Mouse (Mus musculus) urinary bladder, postnatal 10 days (tissue): ENCODE results near the gene Supt4a.

Experiments used
- DNase-seq: peaks from one replicate; pipeline ENCODE4 v3.0.0; 2022; ENCODE audit warnings: low spot score

Gene Supt4a

DNA sequence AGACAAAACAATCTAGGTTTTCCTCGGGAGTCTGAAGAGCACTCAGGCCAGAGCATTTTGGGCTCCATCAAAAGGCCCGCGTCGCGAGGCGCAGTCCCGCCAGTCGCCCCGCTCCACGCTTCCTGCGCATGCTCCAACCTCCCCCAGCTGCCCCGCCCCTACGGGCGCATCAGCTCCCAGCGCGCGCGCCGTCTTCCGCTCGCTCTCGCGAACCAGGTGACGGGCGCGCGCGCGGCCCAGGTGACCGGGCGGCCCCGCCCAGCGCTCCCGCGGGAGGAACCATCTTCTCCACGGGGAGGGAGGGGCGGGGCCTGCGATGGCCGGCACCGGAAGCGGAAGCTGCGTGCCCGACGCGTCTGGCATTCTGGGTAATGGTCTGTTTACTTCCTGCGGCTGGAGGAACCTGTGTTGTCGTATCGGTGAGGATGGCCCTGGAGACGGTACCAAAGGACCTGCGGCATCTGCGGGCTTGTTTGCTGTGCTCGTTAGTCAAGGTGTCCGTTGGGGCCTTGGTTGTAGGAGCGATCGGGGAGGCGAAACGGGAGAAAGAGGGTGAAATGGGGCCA lies at the start of gene Supt4a:
TSS of gene Supt4a (plus strand) at position 378 of the 566 bp plus-strand sequence.
- peak; percentile 91 for DNase-seq

DNA sequence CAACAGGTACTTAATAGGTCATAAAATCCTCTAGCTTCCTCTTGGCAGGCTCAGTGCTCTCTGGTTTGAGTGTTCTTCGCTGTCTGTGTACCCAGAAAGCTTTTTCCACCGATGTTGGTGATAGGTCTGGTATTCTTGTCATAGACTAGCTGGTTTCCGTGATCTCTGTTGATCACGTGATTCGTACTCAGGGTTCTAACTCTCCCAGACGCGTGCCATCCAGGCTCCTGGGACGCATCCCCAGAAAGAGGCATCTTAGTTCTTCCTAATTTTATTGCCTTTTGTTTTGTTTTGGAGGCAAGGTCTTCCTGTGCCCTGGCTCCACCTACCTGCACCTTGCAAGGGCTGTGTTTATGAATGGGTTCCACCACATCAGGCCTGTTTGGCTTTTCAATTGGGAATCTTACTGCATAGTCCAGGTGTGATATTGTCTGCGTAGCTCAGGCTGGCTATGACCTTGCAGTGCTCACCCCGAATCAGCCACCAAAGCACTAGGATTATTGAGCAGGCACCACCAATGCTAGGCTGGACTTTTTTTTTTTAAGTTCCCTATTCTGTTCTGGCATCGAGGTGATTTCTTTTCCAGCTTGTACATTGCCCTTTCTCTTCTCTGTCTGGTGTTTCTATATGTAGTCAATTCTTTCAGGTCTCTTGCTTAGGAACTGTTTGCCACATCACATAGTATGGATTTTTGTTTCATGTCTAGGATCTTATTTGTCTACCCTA lies 48.7 kb upstream of the Supt4a start:
- DNase-seq = no peak

GRCm38 (mm10) chr11:87689402-87689808 lies 47.9 kb upstream of the Supt4a start:
- DNase-seq = no peak

GRCm38 (mm10) chr11:87690054-87690740 lies 47.2 kb upstream of the Supt4a start:
- DNase-seq = no peak

GRCm38 (mm10) chr11:87697131-87697682 lies 40.1 kb upstream of the Supt4a start:
- DNase-seq = no peak

- no peak for DNase-seq
Observed at GRCm38 (mm10) chr11:87698126-87698525, 39.2 kb upstream of the Supt4a start.

- no peak for DNase-seq
Observed at GRCm38 (mm10) chr11:87701108-87701507, 36.2 kb upstream of the Supt4a start.

- no peak for DNase-seq
Observed at GRCm38 (mm10) chr11:87701877-87702620, 35.3 kb upstream of the Supt4a start.

- DNase-seq = no peak
Observed at GRCm38 (mm10) chr11:87703654-87704053, 33.7 kb upstream of the Supt4a start.

- no peak for DNase-seq
Observed at GRCm38 (mm10) chr11:87704289-87704688, 33.1 kb upstream of the Supt4a start.

DNA sequence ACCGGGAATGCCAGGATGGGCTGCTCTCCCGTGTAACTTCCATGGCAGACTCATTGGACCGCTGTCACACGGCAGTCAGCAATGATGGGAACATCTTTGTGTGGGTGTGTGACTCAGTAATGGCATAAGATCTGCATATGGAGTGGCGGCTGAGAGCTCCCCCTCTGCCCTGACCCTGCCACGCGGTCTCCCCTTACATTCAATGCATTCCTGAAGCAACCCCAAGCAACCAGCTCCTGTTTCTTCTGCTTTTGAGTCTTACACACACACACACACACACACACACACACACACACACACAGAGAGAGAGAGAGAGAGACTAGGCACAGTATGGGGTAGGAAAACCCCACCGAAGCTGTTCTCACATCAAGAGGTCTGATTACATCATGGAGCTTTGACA lies 29.8 kb upstream of the Supt4a start:
- no peak for DNase-seq

DNA sequence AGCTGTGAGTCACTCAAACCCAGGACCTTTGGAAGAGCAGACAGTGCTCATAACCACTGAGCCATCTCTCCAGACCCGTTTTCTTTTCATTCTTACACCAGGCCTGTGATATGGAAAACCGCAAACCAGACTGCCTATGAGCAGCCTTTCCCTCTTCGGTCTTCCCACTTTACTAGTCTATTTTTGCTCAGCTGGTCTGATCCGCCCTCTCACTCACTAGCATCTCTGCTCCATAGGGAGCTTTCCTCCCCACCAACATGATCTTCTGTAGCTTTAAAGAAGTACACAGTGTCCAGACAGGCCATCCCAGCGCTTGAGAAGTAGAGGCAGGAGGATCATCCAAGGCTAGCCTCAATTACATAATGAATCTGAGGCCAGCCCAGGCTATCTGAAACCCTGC lies 28.4 kb upstream of the Supt4a start:
- DNase-seq = no peak

DNA sequence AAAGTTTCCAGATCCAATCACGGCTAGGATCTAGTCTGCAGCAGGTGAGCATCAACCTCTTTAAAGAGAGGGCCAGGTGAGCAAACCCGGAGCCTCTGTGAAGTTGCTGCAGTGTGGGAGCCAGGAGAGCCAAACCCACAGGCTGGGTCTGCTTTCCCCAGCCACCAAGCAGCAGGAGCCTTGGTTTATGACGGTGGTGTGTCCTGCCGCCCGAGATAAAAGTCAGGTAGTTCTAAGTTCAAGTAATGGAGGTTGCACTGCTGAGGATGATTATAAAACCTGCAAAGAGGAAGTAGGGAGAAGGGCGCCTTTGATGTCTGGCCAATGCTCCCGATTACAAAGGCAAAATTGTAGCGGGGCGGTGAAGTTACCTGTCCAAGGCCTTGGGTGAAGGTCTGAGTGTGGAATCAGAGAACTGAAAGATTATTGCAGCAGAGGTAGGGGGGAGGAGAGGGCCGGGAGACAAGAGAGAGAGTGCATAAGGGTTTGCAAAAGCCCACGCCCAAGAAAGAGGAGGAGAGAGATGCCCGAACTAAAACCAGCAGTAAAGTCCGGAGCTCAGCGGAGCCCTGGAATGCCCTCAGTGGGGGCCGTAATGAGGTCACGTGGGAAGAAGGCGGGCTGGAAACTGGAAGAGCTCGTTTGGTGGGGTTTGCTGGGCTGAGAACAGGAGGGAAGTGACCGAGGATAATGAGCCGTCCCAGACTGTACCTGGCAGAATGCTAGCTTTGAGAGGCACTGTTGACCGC lies 27.7 kb upstream of the Supt4a start:
- DNase-seq = peak; percentile 40

DNA sequence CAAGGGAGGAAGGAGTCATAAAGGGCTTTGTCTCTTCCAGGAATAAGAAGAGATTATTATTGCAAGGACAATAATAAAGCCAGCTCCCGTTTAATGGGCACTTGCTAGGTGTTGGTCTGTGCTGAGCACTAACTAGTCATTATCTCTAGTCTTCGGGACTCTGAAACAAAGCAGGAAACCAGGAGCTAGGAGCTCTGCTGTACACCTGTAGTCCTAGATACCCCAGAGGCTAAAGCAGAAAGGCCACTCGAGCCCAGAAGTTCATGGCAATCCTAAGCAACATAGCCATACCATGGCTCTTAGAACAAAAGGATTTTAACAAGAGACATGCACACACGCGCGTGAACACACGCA lies 27.1 kb upstream of the Supt4a start:
- no peak for DNase-seq

- no peak for DNase-seq
Observed at GRCm38 (mm10) chr11:87712188-87712587, 25.2 kb upstream of the Supt4a start.

DNA sequence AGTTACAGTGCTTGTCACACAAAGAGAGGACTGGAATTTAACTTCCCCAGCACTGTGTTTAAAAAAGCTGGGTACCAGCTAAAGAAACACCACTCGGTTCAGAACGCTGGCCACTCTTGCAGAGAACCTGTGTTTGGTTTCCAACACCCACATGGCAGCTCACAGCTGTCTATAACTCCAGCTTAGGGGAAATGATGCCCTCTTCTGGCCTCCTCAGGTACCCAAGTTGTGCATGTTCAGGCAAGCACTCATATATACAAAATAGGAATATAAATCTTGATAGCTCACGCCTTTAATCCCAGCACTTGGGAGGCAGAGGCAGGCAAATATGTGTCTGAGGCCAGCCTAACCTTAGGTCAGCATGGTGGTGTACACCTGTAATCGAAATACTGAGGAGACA lies 21.4 kb upstream of the Supt4a start:
- DNase-seq = no peak

GRCm38 (mm10) chr11:87719526-87719925 lies 17.8 kb upstream of the Supt4a start:
- DNase-seq = no peak

DNA sequence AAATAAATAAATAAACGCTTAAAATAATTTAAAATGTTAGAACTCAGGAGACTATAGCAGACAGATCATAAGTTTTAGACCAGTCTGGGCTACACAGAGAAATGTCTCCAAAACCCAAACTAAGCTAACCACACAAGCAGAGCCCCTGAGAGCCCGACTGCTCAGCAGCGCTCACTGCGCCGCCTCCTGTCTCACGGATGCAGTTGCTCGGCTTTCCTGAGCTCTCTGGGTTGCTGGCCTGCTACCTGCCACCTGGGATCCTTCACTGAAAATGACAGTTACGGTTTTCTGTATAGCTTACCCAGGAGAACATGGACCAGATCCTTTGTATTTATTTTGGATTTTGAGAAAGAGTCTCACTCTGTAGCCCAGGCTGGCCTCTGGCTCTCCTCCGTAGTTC lies 17.0 kb upstream of the Supt4a start:
- no peak for DNase-seq

- no peak for DNase-seq
Observed at GRCm38 (mm10) chr11:87720839-87721238, 16.5 kb upstream of the Supt4a start.

- no peak for DNase-seq
Observed at GRCm38 (mm10) chr11:87722168-87722567, 15.2 kb upstream of the Supt4a start.

- no peak for DNase-seq
Observed at GRCm38 (mm10) chr11:87722891-87723290, 14.5 kb upstream of the Supt4a start.

- no peak for DNase-seq
Observed at GRCm38 (mm10) chr11:87725515-87725914, 11.8 kb upstream of the Supt4a start.
